Mouse (Mus musculus): ENCODE results near the gene Adamtsl3. TPM values are rescaled to one million over a fixed set of nuclear protein-coding genes. Genes with fewer than 3 reads are reported as not detected.

Adamtsl3 gene
- total and polyA plus RNA-seq, 3 experiments: 2.0 to 9.2 (median 6.2) TPM

- H3K9ac ChIP-seq (ENCODE audit: low read depth, low read length): no peak overlapping the region
- H3K4me3 ChIP-seq: no peak overlapping the region
- no peaks in the 10 kb centered on the region for H3K79me2 ChIP-seq (replicated peaks; ENCODE audit: control insufficient read depth, insufficient read depth, low read length)
Measured at GRCm38 (mm10) chr7:82394435-82395186, 59.1 kb downstream of the Adamtsl3 start.

GRCm38 (mm10) chr7:82395239-82395638 is 59.7 kb downstream of the Adamtsl3 start:
- Histone ChIP-seq H3K36me3 (ENCODE audit: control insufficient read depth, insufficient read depth, low read length) (no peaks in the 10 kb centered on the region), H3K4me3 (no peak overlapping the region), H3K27ac (no peak overlapping the region), H3K79me2 (replicated peaks; ENCODE audit: control insufficient read depth, insufficient read depth, low read length) (no peaks in the 10 kb centered on the region), H3K27me3 (ENCODE audit: control insufficient read depth, insufficient read depth, low read length) (no peaks in the 10 kb centered on the region), H3K4me1 (ENCODE audit: control insufficient read depth, insufficient read depth, low read length) (no peaks in the 10 kb centered on the region), H3K9ac (ENCODE audit: low read depth, low read length) (no peak overlapping the region)
- 90% methylated on average over 12 of the region's 12 CpGs for WGBS
- no peak for DNase-seq
- intact Hi-C loops (cut with DNase I): no loop called here
- TF ChIP-seq EP300 (IDR thresholded peaks at IDR 0.05; ENCODE audit: insufficient read depth, low read depth, low read length) (no peak), CTCF (IDR thresholded peaks at IDR 0.05) (no peak), POLR2A (IDR thresholded peaks at IDR 0.05; ENCODE audit: insufficient read depth, low read depth, low read length) (no peak)

More at GRCm38 (mm10) chr7:82394435-82395186, 59.1 kb downstream of the Adamtsl3 start:
- H3K4me1 ChIP-seq (ENCODE audit: control insufficient read depth, insufficient read depth, low read length): no peaks in the 10 kb centered on the region
- H3K36me3 ChIP-seq (ENCODE audit: control insufficient read depth, insufficient read depth, low read length): no peaks in the 10 kb centered on the region
- no peak for DNase-seq
- intact Hi-C loops (cut with DNase I): no loop called here
- TF ChIP-seq EP300 (IDR thresholded peaks at IDR 0.05; ENCODE audit: insufficient read depth, low read depth, low read length): no peak
- TF ChIP-seq POLR2A (IDR thresholded peaks at IDR 0.05; ENCODE audit: insufficient read depth, low read depth, low read length): no peak
- no peak for TF ChIP-seq CTCF (IDR thresholded peaks at IDR 0.05)
- 80% methylated on average over 6 of the region's 6 CpGs for WGBS
- H3K27ac ChIP-seq: no peak overlapping the region
- no peaks in the 10 kb centered on the region for H3K27me3 ChIP-seq (ENCODE audit: control insufficient read depth, insufficient read depth, low read length)

GRCm38 (mm10) chr7:82395751-82396512 is 60.4 kb downstream of the Adamtsl3 start:
- 82% methylated on average over 6 of the region's 6 CpGs for WGBS
- Histone ChIP-seq H3K27me3 (ENCODE audit: control insufficient read depth, insufficient read depth, low read length) (no peaks in the 10 kb centered on the region), H3K4me3 (no peak overlapping the region), H3K9ac (ENCODE audit: low read depth, low read length) (no peak overlapping the region), H3K4me1 (ENCODE audit: control insufficient read depth, insufficient read depth, low read length) (no peaks in the 10 kb centered on the region), H3K36me3 (ENCODE audit: control insufficient read depth, insufficient read depth, low read length) (no peaks in the 10 kb centered on the region), H3K79me2 (replicated peaks; ENCODE audit: control insufficient read depth, insufficient read depth, low read length) (no peaks in the 10 kb centered on the region), H3K27ac (no peak overlapping the region)
- intact Hi-C loops (cut with DNase I): no loop called here
- no peak for DNase-seq
- TF ChIP-seq POLR2A (IDR thresholded peaks at IDR 0.05; ENCODE audit: insufficient read depth, low read depth, low read length) (no peak), EP300 (IDR thresholded peaks at IDR 0.05; ENCODE audit: insufficient read depth, low read depth, low read length) (no peak), CTCF (IDR thresholded peaks at IDR 0.05) (no peak)

- intact Hi-C loops (cut with DNase I): no loop called here
- no peak for DNase-seq
- WGBS: 39% methylated on average over 4 of the region's 5 CpGs
- Histone ChIP-seq H3K27me3 (ENCODE audit: control insufficient read depth, insufficient read depth, low read length) (no peaks in the 10 kb centered on the region), H3K36me3 (ENCODE audit: control insufficient read depth, insufficient read depth, low read length) (no peaks in the 10 kb centered on the region), H3K79me2 (replicated peaks; ENCODE audit: control insufficient read depth, insufficient read depth, low read length) (no peaks in the 10 kb centered on the region), H3K4me3 (no peak overlapping the region), H3K4me1 (ENCODE audit: control insufficient read depth, insufficient read depth, low read length) (no peaks in the 10 kb centered on the region), H3K27ac (no peak overlapping the region), H3K9ac (ENCODE audit: low read depth, low read length) (no peak overlapping the region)
- TF ChIP-seq EP300 (IDR thresholded peaks at IDR 0.05; ENCODE audit: insufficient read depth, low read depth, low read length) (no peak), CTCF (IDR thresholded peaks at IDR 0.05) (no peak), POLR2A (IDR thresholded peaks at IDR 0.05; ENCODE audit: insufficient read depth, low read depth, low read length) (no peak)
Measured at GRCm38 (mm10) chr7:82396869-82397268, 61.4 kb downstream of the Adamtsl3 start.

- H3K27me3 ChIP-seq (ENCODE audit: control insufficient read depth, insufficient read depth, low read length): no peaks in the 10 kb centered on the region
- no peak overlapping the region for H3K4me3 ChIP-seq
- no peaks in the 10 kb centered on the region for H3K36me3 ChIP-seq (ENCODE audit: control insufficient read depth, insufficient read depth, low read length)
- no peak overlapping the region for H3K27ac ChIP-seq
- no peaks in the 10 kb centered on the region for H3K79me2 ChIP-seq (replicated peaks; ENCODE audit: control insufficient read depth, insufficient read depth, low read length)
- TF ChIP-seq CTCF (IDR thresholded peaks at IDR 0.05) (no peak), POLR2A (IDR thresholded peaks at IDR 0.05; ENCODE audit: insufficient read depth, low read depth, low read length) (no peak), EP300 (IDR thresholded peaks at IDR 0.05; ENCODE audit: insufficient read depth, low read depth, low read length) (no peak)
- DNase-seq: no peak
- intact Hi-C loops (cut with DNase I): no loop called here
- no peaks in the 10 kb centered on the region for H3K4me1 ChIP-seq (ENCODE audit: control insufficient read depth, insufficient read depth, low read length)
- WGBS: 68% methylated on average over 8 of the region's 8 CpGs
- H3K9ac ChIP-seq (ENCODE audit: low read depth, low read length): no peak overlapping the region
Measured at GRCm38 (mm10) chr7:82397632-82398031, 62.1 kb downstream of the Adamtsl3 start.

Data from heart, adult 2 months (tissue).